Mouse (Mus musculus): ENCODE measurements around the gene Ormdl3.

DNA sequence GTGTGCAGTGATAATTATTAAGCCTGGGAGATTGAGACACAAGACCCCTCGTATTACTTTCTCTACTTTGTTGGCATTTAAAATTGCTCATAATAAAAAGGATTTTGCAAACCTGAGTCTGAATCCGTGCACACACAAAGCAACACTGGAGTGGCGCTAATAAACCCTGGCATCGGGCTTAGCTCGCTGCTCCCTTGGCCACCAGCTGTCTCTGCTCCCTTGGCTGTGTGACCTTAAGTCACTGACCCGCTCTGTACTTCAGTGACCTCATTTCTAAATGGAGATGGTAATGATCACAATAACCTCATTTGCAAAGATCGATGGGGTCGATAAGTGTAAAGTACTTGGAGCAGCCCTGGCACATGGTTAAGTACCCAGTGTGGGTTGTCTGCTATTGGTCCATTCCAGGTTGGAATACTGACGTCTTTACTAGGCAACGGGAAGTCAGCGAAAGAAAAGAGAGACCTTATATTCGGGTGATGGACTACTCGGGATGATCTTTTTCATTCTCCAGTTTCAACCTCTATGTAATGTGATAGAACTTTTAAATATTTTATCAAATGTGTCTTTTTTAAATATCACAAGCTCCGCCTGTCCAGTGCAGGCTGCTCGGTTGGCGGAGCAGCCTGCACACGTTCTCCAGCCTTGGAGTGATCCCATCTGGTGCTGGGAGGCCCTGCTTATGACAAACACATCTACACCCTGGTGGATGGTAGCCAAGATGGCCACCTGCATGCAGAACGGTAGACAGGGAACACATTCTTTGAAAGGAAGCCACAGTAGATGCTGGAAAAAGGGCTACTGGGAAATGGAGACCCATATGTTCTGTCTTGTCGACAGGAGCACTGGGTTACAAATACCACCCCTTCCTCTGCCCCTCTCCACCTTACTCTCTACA, 3.6 kb upstream of the Ormdl3 start:
- no peak for TF ChIP-seq POLR2AphosphoS5 (IDR thresholded peaks at IDR 0.05; ENCODE audit: insufficient replicate concordance, low read depth, low read length)
- no peak for TF ChIP-seq TAL1 (conservative IDR thresholded peaks at IDR 0.05; ENCODE audit: low read depth, low read length)
- TF ChIP-seq CTCF (IDR thresholded peaks at IDR 0.05; ENCODE audit: low read depth, low read length), result no peak
- no peak for TF ChIP-seq GATA1 (IDR thresholded peaks at IDR 0.05; ENCODE audit: borderline replicate concordance, low read length)
- no peak for TF ChIP-seq GATA2 (IDR thresholded peaks at IDR 0.05; ENCODE audit: borderline replicate concordance, low read depth, low read length)
